Mouse (Mus musculus) mature B cell (primary cell): ENCODE results near the gene Gprc5c.

Source experiments
- in situ Hi-C: fragments of 300-500 bp; cut with MboI; formaldehyde crosslinking; loops from 2 replicates; pipeline ENCODE4 v1.14.3; 2019

The Gprc5c gene

DNA sequence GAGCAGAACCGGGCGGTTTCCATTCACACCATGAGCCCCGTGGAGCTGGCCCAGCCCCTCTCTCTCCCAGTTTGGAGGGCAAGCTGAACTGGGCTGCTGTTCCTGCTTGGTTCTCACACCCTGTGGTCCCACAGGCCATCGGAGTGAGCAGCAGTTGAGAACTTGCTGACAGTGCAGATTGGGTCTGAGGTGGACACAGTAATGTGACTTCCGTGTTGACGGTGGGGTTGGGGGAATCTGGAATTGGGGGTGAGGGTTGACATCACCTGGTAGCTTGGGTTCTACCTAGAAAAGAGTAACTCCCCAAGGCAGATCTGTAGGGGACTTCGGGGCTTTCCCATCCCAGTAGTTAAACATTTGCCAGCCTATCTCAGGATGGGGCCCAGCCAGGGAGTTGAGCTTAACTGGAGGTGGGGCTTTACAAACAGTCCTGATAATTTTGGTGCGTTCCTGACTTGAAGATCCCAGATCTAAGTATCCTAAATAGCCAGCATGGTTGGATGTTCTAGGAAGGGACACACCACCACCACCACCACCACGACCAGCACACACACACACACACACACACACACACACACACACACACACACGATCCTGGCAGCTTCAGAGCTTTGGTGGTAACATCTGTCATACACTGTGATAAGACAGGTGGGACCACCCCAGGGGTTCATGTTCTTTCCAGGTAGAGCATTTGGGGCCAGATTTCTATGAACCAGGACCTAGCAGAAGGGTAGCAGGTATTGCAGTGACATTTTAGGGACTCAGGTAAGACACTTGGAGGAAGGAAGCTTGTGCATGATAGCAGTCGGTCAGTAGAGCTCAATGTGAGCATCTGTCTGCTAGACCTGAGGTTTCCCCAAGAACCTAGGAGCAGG lies 16.6 kb downstream of the Gprc5c start:
- in situ Hi-C loops = no loop called here

DNA sequence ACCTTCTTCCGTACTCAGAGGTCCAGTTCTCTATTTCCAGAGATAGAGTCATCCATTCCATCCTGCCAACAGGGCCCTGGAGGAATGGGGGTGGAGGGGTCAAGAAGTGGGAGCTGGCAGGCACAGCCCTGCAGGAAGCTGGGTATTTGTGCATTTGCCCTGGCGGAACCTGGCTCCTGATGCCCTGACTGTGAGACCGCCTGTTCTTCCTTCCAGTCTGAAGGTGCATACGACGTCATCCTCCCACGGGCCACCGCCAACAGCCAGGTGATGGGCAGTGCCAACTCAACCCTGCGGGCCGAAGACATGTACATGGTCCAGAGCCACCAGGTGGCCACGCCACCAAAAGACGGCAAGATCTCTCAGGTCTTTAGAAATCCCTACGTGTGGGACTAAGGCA lies 17.3 kb downstream of the Gprc5c start:
- in situ Hi-C loops = no loop called here

DNA sequence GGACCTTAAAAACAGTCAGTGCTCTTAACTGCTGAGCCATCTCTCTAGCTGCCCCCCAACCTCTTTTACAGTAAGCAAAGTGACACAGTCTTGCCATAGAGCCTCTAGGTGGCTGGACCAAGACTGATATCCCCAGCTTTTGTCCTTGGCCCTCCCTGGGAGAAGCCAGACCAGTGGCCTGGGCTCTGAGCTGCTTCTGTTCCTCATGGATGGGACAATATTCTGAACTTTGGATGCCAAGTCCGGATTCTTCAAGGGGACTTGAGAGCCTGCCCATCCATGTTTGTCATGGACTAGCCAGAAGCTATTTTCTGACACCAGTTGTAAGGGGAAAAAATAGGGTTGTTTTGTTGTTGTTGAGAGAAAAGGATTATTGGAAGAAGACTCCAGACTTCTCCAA lies 18.8 kb downstream of the Gprc5c start:
- in situ Hi-C loops = no loop called here

DNA sequence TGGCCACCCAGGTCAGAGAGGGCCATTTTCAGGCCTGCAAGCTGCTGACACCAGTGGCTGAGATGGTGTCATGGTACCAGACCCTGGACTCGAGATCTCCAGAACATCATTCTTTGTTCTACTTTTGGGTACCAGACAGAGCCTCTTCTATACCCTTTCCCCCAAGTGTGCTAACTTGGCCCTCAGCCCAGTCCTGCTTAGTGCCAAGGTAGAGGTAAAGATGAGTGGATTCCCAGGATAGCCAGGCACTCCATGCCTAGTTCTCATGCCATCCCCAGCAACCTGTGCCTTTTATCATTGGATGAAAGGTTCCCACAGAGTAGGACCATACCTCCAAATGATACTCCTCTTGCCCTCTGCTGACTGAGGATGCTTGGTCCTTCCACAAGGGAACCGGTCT lies 20.6 kb downstream of the Gprc5c start:
- in situ Hi-C loops = no loop called here

DNA sequence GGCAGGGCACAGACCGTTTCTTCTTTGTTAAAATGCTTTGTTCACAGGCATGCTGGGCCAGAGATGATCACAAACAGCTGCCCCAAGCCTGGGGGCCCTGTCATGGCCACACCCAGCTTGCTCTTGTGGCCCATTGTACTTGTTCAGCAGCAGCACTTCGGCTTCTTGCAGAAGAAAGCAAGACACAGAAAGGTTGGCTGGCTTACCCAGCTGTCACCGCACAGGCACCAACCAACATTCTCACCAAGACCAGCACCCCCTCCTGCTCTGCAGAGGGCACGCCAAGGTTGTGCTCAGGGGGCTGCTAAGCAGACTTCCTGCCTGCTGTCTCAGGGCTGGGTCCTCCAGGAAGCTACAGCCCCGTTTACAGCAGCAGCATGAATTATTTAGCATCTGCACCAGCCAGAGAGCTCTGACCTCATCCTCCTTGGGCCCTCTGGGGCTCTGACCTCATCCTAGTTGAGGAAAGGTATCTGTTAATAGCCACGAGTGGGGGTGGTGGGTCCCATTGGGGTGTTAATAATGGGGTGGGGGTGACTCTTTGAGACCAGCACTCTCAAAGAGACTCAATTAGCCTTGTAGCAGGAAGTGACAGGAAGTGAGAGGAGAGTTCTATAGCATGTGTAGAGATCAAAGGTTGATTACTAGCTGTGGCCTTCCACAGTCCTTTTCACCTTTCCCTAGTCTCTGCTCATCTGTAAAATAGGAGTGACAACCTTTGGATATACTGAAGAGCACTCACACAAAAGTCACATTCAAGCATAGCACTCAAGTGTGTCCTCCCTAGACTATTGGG lies 22.3 kb downstream of the Gprc5c start:
- in situ Hi-C loops = no loop called here

DNA sequence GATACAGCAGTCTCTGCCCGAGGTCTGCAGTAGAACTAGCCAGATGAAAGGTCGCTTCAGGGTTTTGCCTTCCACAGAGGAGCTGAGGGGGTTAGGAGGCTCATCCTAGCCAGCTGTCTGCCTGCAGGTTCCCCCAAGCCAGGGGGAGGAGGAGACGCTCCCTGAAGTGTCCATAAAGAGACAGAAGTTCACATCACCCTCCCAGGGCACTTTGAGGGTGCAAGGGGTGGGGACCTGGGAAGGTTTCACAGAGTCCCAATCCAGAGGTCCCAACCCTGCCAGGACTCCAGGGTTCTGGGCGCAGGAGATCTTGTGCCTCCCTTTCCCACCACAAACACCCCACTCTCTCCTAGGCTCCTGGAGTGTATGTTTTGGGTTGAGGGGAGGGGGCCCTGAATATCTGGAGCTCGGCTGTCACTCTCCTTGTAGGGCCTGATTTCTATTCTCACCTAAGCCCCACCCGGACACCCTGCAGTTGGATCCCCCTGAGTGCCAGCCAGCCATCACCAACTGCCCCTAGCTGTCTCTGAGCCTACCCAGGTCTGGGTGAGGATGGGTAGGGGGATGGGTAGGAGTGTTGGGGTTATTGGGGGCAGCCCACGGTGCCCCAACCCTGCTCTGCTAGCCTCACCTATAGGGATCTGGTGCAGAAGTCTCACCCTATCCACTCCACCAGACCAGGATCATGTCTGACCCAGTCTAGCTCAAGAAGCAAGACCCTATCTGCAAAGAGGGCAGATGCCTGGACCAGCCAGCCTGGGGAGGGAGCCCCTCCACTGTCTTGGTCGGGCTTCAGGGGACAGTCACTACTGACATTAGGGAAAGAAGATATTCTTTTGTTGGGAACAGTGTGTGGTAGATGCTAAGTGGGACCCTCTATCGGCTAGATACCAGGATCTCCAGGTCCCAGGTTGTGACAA lies 23.5 kb downstream of the Gprc5c start:
- in situ Hi-C loops = no loop called here

DNA sequence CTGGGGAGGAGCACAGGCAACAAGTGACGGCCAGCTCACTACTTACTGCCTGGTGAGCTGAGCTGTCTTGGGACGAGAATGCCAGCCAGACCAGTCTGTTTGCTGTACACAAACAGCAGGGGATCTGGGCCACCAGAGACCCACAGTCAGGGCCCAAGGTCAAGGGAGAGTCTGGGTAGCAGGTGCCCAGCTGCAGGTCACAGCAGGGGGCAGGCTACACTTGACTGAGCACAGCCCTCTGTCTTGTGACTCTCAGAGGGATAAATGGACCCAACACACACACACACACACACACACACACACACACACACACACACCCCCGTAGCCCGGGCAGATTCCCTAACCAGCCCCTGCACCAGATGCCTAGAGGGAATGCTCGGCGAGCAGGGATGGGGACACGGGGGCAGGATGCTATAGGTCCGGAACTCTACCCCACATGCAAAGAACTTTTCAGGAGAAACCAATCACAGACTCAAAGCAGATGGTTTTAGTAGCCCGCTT lies 24.4 kb downstream of the Gprc5c start:
- in situ Hi-C loops = no loop called here

DNA sequence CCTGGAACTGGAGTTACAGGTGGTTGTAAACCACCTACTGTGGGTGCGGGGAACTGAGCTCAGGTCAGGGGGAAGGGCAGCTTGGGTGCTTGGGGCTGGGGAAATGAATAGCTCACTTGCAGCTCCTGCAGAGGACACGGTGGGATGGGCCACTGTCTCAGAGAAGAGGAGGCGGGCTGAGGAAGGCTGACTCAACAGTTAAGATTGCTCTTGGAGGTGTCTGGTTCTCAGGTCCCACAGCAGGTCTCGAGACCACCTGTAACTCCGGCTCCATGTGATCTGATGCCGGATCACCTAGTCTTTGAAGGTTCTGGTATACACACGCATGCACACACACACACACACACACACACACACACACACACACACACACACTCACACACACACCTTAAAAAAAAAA lies 25.2 kb downstream of the Gprc5c start:
- in situ Hi-C loops = no loop called here

DNA sequence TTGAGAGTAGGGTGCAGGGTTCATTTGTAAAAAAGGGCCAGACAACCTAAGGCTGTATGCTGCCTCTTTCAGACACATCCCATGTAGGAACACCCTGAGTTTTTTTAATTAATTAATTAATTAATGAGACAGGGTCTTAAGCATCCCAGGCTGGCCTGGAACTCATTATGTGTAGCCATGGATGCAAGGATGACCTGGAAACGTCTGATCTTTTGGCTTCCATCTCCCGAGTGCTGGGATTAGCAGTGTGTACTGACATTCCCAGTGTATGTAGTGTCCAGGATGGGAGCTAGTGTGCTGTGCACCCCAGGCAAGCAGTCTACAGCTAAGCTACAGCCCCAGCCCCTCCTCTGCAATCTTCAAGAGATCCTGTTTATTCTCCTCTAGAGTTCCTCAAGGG lies 25.7 kb downstream of the Gprc5c start:
- in situ Hi-C loops = no loop called here

DNA sequence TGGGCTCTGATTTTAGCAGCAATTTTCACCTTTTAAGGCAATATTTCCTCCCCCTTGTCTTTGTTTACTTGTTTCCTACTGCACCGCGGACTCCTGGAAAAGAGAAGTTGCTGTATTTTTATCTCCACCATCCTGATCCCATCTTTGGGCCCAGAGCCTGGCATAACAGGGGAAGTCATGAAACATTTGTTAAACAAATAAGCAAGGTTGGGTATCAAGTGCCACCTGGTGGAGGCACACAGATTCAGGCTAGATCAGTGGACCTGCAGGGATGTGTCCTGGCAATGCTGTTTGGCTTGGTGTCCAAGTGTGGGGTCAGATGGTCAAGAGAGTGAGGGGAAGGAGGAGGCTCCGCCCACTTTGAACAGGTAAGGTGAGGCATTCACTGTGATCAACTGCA lies 26.2 kb downstream of the Gprc5c start:
- in situ Hi-C loops = no loop called here

DNA sequence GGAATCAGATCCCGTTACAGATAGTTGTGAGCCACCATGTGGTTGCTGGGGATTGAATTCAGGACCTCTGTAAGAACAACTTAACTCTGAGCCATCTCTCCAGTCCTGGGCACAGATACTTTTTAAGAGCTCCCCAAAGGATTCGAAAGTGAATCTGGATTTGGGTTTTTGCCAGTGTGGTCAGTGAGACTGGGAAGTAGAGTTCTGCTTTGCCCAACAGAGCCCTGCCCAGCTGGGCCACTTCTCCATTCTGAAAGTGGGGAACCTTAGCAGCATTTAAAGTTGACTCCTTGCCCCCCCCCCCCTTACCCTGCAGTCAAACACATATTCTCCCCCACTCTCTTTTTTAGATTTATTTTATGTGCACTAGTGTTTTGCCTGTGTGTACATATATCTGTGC lies 28.7 kb downstream of the Gprc5c start:
- in situ Hi-C loops = no loop called here

DNA sequence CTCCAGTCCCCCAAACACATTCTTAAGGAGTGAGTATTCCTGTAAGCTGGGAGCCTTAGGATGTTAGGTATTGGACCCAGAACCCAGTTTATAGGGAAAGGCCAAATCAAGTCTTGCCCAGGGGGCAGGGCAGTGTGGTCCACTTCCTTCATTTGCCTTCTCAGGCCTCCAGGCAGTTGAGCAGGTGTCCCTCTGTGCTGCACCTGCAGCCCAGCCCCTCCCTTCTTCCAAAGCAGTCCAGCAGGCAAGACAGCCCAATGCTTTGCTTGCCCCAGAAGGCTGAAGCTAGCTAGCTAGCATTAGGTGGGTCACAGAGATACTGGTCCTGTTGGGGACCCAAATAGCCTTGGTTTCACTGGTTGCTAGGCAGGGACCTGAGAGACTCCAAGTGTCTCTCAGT lies 29.2 kb downstream of the Gprc5c start:
- in situ Hi-C loops = no loop called here

DNA sequence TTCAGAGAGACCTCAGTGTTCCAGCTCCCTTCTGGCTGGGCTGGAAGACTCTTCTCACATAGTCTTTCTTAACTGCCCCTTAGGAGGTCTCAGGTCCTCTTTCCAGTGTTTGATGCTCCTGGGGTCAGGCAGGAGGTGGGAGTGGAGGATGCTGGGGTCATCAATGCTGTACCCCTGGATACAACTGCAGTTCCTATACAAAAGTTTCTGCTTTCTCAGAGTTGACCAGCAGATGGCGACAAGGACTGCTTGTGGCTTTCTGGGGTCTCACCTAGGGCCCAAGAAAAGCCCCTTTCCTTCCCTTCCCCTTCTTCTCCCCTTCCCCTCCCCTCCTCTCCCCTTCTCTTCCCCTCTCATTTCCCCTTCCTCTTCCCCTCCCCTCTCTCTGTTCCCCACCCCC lies 29.6 kb downstream of the Gprc5c start:
- in situ Hi-C loops = no loop called here

DNA sequence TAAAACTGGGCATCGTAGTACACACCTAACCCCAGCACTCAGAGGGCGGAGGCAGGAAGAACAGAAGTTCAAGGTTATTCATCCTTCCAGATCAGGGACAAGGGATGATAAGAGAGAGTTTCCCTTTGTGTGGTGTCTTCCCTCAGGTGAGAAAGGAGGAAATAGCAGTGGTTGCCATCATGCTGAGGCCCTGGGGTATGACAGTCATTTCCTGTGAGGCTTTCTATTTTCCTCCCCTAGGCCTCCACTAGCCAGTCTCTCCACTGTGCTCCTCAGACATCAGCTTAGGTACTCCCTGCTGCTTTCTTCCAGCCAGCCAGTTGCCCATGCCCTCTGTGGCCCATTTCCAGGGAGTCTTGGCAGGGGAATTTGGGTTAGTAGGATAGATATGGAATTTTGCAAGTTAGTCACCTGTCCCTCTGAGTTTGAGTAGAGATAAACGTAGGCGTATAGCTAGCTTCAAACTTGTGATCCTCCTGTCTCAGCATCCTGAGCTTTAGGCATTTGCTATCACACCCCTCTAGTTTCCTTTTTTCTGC lies 32.4 kb downstream of the Gprc5c start:
- in situ Hi-C loops = no loop called here

DNA sequence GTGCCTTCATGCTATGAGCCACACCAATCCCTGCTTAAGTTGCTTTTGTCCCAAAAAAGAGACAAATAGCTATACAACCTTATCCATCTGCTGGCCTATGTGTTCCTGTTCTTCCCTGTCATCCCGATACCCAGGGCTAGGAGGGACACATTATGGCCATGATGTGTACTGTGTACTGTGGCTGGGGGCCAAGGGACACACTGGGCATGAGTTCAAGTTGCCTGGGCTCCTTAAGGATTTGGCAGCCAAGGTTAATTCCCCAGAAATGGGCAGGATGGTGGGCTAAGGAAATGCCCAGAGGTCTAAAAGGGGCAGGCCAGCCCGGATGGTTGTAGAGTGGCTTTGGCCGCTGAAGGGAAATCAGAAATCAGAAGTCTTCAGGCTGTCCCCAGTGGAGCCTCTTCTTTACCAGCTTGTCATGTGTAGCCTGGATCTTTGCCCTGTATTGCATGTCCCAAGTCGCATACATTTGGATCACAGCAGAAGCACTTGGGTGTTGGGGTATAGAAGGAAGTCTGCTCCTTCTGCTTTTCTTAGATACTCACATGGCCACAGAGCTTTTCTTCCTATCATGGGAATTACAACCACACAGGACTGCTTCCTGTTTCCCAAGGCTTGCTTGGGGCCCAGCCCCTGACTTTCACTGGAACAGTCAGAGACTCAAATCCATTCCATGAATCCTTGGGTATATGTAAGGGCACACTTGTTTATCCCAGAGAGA lies 33.6 kb downstream of the Gprc5c start:
- in situ Hi-C loops = no loop called here

DNA sequence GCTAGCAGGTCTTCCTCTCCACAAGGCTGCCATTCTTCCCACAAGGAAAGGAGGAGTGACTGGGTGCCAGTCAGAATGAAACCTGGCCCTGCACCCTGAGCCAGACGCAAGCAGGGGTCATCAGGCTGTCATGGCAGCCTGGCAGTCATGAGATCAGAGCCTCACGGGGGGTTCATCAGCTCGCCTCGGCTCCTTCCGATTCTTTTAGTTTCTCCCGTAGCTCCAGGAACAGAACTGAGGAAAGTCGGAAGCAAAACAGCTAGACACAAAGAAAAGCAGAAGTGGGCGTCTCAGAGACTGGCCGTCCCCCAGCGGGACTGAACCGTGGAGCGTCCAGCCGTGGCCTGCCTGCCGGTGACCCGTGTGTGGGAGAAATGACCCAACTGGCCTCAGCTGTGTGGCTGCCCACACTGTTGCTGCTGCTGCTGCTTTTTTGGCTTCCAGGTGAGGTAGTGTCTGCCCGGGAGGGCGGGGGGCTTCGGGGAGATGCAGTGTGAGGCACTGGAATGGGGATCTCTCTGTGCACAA lies 39.1 kb downstream of the Gprc5c start, which contains the start of gene Cd300a:
Gene Cd300a (plus strand): TSS at position 51 of the 528 bp plus-strand sequence.
- in situ Hi-C loops = loop anchor here (10.0 kb wide), 1 partner anchor 75 kb away; no protein-coding TSS in a partner anchor

DNA sequence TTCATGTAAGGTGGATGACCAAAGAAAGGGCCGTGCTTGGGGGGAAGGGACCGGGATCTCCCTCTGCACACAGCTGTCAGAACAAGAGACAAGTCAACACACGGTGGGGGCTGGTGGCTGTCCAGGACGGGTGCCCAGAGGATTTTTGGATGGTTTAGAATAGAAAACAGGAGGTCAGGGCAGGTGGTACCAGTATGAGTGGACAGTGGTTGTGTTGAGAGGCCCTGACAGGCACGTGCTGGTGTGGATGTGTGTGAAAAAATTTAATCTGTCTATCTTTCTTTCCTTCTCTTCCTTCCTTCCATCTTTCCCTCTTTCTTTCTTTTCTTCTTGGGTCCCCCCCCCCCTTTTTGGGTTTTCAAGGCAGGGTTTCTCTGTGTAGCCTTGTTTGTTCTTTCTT lies 39.6 kb downstream of the Gprc5c start:
- in situ Hi-C loops = loop anchor here (10.0 kb wide), 1 partner anchor 76 kb away; no protein-coding TSS in a partner anchor

DNA sequence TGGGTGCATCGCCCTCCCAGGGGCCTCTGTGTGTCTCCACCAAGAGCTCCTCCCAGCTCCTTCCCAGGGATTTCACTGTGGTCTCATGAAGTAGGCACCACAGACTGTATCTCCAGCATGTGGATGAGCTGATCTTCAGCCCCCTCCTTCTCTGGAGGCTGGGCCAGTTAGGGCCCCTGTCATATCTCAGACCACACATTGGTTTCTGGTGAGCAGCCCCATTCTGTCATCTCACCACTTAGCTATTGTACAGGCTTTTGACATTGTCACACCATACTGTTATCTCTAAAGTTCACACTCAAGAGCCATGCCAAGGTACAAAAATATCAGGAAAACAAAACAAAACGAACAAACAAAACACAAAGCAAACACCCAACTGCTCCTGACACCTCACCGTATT lies 45.1 kb downstream of the Gprc5c start:
- in situ Hi-C loops = loop anchor here (10.0 kb wide), 1 partner anchor 81 kb away; no protein-coding TSS in a partner anchor

DNA sequence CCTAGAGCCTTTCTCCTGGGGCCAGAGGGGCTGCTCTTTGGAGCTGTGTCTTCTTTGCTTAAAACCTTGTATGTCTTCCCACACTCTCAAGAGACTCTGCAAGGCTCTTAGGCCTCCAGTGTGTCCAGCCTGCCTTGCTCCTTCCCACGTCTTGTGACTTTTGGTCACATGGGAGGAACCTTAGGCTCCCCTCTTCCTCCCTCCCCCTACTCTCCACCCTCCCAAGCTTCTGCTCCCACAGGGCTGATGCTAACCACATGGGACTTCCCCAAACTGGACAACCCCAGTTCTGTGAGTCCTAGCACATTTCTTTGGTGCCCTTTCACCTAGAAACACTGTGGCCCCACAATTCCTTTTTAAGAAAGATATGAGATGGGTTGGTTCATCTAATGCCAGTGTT lies 47.1 kb downstream of the Gprc5c start:
- in situ Hi-C loops = loop anchor here (10.0 kb wide), 1 partner anchor 83 kb away; no protein-coding TSS in a partner anchor

DNA sequence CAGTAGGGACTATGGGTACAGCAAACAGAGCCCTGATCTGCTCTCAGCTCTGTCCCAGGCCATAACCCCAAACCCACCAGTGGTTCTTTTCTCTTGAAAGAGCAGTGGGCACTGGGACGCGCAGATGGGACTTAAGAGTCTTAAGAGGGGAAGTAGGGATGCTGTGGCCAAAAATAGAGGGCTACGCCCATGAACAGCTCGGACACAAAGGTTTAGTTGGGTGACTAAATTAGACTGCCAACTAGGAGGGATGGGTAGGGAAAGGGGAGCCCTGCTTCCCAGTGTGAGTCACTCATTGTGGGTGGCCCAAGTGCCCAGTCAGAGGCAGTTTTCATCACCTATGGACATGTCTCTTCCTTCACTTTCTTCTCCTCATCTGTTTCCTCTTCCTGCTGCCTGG lies 52.3 kb downstream of the Gprc5c start:
- in situ Hi-C loops = no loop called here
